Mouse (Mus musculus) kidney, embryonic 14.5 days (tissue): ENCODE measurements around the gene Slc28a1. TPM values are rescaled to one million over a fixed set of nuclear protein-coding genes. Genes with fewer than 3 reads are reported as not detected.
"Not testable (repeated sequence)": the region's sequence is repeated elsewhere in the genome, so short reads cannot be mapped to it uniquely, and the experiment has no call there.

Experiments used
- ATAC-seq: fragments of 200-750 bp; cut with Nextera tagmentation; 2 replicates; pipeline ENCODE4 v1.8.0; 2017; ENCODE audit warnings: moderate number of reproducible peaks, mild to moderate bottlenecking, moderate TSS enrichment, moderate library complexity; ENCODE audit not compliant: low FRiP score, low TSS enrichment
- H3K27ac ChIP-seq: fragments of 300-500 bp; sonication (generic); 2 replicates; pipeline ENCODE4 v1.5.1; 2014; ENCODE audit warnings: low read depth, mild to moderate bottlenecking, low read length, moderate library complexity, mixed read lengths
- H3K27me3 ChIP-seq: fragments of 300-500 bp; sonication (generic); 2 replicates; pipeline ENCODE4 v1.6.1; 2014; ENCODE audit warnings: mild to moderate bottlenecking, low read length; ENCODE audit not compliant: control insufficient read depth, insufficient read depth
- H3K36me3 ChIP-seq: fragments of 300-500 bp; sonication (generic); 2 replicates; pipeline ENCODE4 v1.6.1; 2014; ENCODE audit warnings: low read length, mixed read lengths; ENCODE audit not compliant: control insufficient read depth, insufficient read depth
- H3K4me1 ChIP-seq: fragments of 300-500 bp; sonication (generic); 2 replicates; pipeline ENCODE4 v1.6.1; 2014; ENCODE audit warnings: low read length, mixed read lengths; ENCODE audit not compliant: control insufficient read depth, insufficient read depth
- H3K4me2 ChIP-seq: fragments of 300-500 bp; sonication (generic); replicated peaks from 2 replicates; pipeline ENCODE4 v1.6.1; 2014; ENCODE audit warnings: low read depth, mild to moderate bottlenecking, low read length
- H3K4me3 ChIP-seq: fragments of 300-500 bp; sonication (generic); 2 replicates; pipeline ENCODE4 v1.5.1; 2014; ENCODE audit warnings: mild to moderate bottlenecking, low read length
- H3K9ac ChIP-seq: fragments of 300-500 bp; sonication (generic); 2 replicates; pipeline ENCODE4 v1.6.1; 2014; ENCODE audit warnings: low read depth, mild to moderate bottlenecking, low read length, moderate library complexity
- H3K9me3 ChIP-seq: fragments of 300-500 bp; sonication (generic); 2 replicates; pipeline ENCODE4 v1.6.1; 2016; ENCODE audit warnings: low read length; ENCODE audit not compliant: control insufficient read depth
- WGBS: fragments of 180-500 bp; shearing (Covaris S2); extraction: QIAGEN DNeasy Blood & Tissue Kit; methylation state at CpG from one replicate; pipeline ENCODE4 v1.1.7; 2014; 5-methylcytosine and 5-hydroxymethylcytosine counted together
- polyA plus RNA-seq: library from polyadenylated mRNA; unstranded; fragments of >200 nt; fragmentation: Nextera tagmentation; extraction: Ambion mirVana; gene quantifications from 2 replicates; pipeline ENCODE4 v1.2.1, GENCODE M21; 2014

The Slc28a1 gene
- polyA plus RNA-seq, 1 experiment from 2014 or later, result 0.41 TPM

DNA sequence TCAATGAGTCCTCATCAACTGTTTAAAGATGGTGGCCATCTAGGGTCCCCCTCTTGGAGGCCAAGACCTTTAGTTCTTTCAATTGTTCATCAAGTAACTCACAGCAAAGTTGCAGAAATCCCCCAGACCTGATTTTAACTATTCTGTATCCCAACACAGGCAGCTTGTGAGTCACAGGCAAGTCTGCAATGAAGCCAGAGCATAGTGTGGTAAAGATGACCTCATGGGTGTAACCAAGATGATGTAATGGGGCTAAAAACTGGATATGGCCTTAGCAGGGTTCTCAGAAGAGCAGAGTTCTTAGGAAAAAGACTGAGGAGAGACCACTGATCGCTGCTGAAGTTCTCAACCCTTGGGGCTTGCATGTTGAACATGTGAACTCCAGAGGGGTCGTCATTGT, 69.5 kb downstream of the Slc28a1 start:
- Histone ChIP-seq H3K27ac (no peak overlapping the region), H3K9me3 (no peaks in the 10 kb centered on the region), H3K27me3 (no peaks in the 10 kb centered on the region), H3K9ac (no peak overlapping the region), H3K4me1 (no peaks in the 10 kb centered on the region), H3K4me3 (no peak overlapping the region), H3K4me2 (no peak overlapping the region), H3K36me3 (no peaks in the 10 kb centered on the region)
- no peak for ATAC-seq
- WGBS, result 91% methylated on average over 2 of the region's 2 CpGs

DNA sequence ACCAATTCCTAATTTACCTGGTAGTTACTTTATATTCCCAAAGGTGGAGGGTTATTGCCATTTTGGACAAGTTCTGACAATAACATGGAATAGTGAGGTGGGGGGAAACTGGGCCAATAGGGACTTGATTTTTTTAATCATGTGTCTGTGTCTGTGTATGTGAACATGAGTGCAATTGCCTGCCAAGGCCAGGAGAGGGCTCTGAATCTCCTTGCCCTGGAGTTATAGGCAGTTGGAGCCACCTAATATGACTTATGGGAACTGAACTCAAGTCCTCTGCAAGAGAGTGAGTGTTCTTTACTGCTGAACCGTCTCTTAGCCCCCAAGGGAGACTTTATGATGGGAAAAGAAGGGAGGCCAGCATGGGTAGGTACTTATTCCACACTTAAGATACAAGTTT, 70.1 kb downstream of the Slc28a1 start:
- H3K4me1 ChIP-seq, result no peaks in the 10 kb centered on the region
- 85% methylated on average over 1 of the region's 1 CpGs for WGBS
- H3K27me3 ChIP-seq, result no peaks in the 10 kb centered on the region
- H3K9ac ChIP-seq, result no peak overlapping the region
- no peak for ATAC-seq
- H3K4me3 ChIP-seq, result no peak overlapping the region
- no peak overlapping the region for H3K4me2 ChIP-seq
- H3K36me3 ChIP-seq, result no peaks in the 10 kb centered on the region
- no peaks in the 10 kb centered on the region for H3K9me3 ChIP-seq
- H3K27ac ChIP-seq, result no peak overlapping the region

DNA sequence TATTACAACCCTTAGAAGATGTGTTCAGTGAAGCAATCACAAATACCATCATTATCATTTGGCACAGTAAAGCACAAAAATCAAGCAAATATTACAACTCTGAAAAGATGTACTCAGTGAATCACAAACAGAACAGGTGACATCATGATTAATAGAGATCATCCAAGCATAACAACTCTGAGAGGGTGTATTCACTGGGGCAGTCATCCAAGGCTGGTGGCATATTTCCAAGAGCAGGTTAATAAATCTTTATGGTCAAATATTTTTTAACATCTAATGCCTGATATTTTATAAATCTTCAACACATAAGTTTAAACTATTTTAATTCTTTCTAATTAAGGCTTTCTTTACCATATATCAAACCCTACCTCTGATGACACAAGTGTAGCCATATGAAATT, 71.4 kb downstream of the Slc28a1 start:
- not testable (repeated sequence) for H3K4me3 ChIP-seq, H3K36me3 ChIP-seq, H3K27me3 ChIP-seq, H3K27ac ChIP-seq, H3K4me1 ChIP-seq, ATAC-seq, H3K9me3 ChIP-seq, H3K9ac ChIP-seq, H3K4me2 ChIP-seq

DNA sequence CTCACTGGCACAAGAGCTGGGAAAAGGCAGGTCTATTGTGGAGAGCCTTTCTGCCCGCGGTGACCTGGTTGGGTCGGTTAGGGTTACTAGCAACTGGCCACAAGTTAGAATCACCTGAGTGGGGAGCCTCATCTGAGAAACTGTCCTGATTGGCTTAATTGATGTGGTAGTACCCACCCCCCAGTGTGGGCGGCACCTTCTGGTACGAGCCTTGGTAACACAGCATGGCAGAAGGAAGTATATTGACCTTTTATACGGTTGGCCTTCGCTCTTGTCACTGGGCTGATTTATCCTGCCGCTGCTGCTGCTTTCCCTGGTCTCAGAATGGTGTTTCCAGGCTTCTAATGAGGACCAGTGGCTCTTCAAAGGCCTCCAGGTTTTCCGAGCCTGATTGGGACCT, 74.6 kb downstream of the Slc28a1 start:
- no peaks in the 10 kb centered on the region for H3K9me3 ChIP-seq
- H3K9ac ChIP-seq, result no peak overlapping the region
- no peaks in the 10 kb centered on the region for H3K4me1 ChIP-seq
- H3K4me2 ChIP-seq, result no peak overlapping the region
- WGBS, result 57% methylated on average over 9 of the region's 9 CpGs
- no peaks in the 10 kb centered on the region for H3K36me3 ChIP-seq
- no peaks in the 10 kb centered on the region for H3K27me3 ChIP-seq
- no peak overlapping the region for H3K4me3 ChIP-seq
- ATAC-seq, result no peak
- no peak overlapping the region for H3K27ac ChIP-seq

DNA sequence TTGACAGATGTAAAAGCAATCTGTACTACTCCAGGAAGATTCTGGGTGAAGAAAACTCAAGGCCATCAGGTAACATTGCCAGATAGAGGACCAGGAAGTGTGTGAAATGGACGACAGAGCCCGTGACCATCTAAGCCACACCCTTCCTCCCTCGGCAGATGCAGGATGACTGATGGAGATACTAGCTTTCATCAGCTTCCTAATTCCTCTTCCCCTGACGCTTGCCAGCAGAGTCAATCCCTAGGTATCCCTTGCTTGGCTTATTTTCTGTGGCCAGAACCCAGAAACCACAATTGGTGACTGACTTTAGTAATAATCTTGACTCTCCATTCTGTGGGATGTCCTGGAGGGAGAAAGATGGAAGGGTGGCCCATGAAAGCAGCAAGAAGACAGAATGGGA, 80.9 kb downstream of the Slc28a1 start:
- Histone ChIP-seq H3K36me3 (no peaks in the 10 kb centered on the region), H3K27ac (no peak overlapping the region), H3K9me3 (no peaks in the 10 kb centered on the region), H3K4me3 (no peak overlapping the region), H3K4me1 (peaks cover 10% of the 10 kb centered on the region), H3K4me2 (no peak overlapping the region), H3K9ac (no peak overlapping the region), H3K27me3 (no peaks in the 10 kb centered on the region)
- 66% methylated on average over 4 of the region's 4 CpGs for WGBS
- ATAC-seq, result no peak

DNA sequence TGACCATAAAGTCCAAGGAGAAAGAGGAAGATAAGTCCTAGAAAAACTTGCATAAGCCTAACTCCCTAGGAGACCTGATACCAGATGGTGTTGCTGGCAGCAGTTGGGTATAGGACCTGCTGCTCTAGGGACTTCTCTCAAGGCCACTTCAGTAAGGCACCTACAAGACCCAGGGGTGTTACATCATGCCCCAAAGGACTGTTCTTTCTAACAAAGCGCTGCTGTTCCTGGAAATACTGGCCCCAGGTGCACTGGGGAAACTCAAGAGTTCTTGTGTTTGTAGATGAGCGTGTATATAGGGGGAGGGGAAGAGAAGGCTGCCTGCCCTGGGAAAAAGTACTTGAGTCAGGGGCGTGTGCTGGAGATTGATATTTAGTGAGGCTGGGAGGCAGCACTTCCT, 82.2 kb downstream of the Slc28a1 start:
- H3K9ac ChIP-seq, result no peak overlapping the region
- no peak overlapping the region for H3K4me2 ChIP-seq
- peaks cover 10% of the 10 kb centered on the region for H3K4me1 ChIP-seq
- H3K4me3 ChIP-seq, result no peak overlapping the region
- 62% methylated on average over 3 of the region's 3 CpGs for WGBS
- ATAC-seq, result no peak
- H3K27me3 ChIP-seq, result no peaks in the 10 kb centered on the region
- no peak overlapping the region for H3K27ac ChIP-seq
- H3K9me3 ChIP-seq, result no peaks in the 10 kb centered on the region
- no peaks in the 10 kb centered on the region for H3K36me3 ChIP-seq

DNA sequence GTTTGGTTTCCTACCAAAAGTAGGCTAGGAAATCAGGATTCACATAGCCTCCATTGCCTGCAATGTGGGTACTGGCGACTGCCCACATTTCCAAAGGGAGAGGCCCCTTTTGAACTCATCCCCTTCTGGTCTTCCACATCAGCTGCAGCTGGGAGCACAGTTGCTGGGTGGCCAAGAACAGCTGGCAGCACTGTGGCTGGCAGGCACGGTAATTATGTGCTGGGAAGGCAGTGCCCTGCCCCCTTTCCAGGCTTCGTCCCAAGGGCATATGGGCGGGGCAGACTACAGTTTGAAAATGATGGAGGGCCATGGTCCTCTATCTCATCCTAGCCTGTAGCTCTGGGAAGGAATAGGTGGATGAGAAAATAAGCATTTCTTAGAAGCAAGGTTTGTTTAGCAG, 83.9 kb downstream of the Slc28a1 start:
- ATAC-seq, result peak; percentile 14; the same call in 1 of the 2 replicates
- no peak overlapping the region for H3K4me2 ChIP-seq
- no peak overlapping the region for H3K9ac ChIP-seq
- no peak overlapping the region for H3K4me3 ChIP-seq
- H3K9me3 ChIP-seq, result no peaks in the 10 kb centered on the region
- H3K27me3 ChIP-seq, result no peaks in the 10 kb centered on the region
- H3K4me1 ChIP-seq, result peaks cover 10% of the 10 kb centered on the region
- H3K36me3 ChIP-seq, result no peaks in the 10 kb centered on the region
- WGBS, result 28% methylated on average over 4 of the region's 4 CpGs
- H3K27ac ChIP-seq, result no peak overlapping the region

DNA sequence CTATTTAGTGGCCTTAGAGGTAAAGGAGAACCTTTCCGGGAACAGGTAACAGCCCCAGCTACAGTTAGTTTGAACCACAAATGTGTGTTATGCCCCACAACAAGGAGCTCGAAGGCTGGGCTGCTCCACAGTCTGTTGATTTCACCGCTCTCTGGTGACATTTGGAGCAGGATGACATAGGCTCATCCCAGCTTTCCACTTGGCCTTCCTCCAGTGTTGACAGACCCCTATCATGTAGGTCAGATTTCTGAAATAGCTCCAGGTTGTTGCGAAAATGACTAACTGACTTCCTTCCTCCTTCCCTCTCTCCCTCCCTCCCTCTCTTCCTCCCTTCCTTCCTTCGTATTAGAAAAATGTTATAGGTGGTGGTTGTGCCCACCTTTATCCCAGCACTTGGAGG, 84.5 kb downstream of the Slc28a1 start:
- WGBS, result 39% methylated on average over 5 of the region's 5 CpGs
- H3K27me3 ChIP-seq, result no peaks in the 10 kb centered on the region
- H3K9ac ChIP-seq, result no peak overlapping the region
- no peak overlapping the region for H3K4me3 ChIP-seq
- no peak for ATAC-seq
- no peak overlapping the region for H3K27ac ChIP-seq
- no peaks in the 10 kb centered on the region for H3K9me3 ChIP-seq
- no peaks in the 10 kb centered on the region for H3K36me3 ChIP-seq
- H3K4me2 ChIP-seq, result no peak overlapping the region
- H3K4me1 ChIP-seq, result peaks cover 10% of the 10 kb centered on the region

DNA sequence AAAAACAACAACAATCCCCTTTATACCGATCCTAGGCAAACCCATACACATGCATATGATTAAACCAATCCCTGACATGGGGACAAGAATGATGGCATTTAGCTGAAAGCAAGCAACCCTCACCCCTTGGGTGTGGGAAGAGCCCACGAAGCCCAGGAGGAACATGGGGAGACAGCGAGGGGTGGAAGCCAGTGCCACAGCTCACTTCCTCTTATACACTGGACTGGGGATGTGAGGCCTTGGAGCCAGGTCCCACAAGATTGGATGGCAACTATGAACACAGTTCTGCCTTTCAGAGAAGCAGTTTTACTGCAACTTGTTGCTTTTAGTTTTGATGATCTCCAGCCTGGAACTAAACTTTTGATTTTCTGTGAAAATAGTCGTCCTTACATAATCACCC, 85.2 kb downstream of the Slc28a1 start:
- Histone ChIP-seq H3K36me3 (no peaks in the 10 kb centered on the region), H3K4me2 (no peak overlapping the region), H3K27ac (no peak overlapping the region), H3K27me3 (no peaks in the 10 kb centered on the region), H3K9me3 (no peaks in the 10 kb centered on the region), H3K4me3 (no peak overlapping the region), H3K4me1 (peaks cover 10% of the 10 kb centered on the region), H3K9ac (no peak overlapping the region)
- no peak for ATAC-seq
- WGBS, result 39% methylated on average over 4 of the region's 4 CpGs

DNA sequence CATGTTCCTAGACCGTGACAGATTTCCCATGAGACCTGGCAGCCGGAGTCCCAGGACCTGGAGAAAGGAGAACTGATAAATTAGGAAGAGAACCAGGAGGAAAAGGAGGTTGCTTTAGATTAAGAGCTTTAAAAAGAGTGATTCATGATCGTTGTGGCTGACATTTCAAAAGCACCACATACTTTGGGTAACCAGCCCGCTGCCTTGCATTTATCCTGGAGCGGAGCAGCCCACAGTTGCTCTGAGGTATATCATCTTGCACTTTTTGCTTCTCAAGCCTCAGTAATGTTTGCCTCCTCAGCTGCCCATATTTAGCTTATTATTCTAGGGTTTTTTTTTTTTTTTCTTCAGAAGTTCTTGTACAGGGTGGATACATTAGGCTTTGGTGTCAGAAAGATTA, 87.8 kb downstream of the Slc28a1 start:
- H3K4me1 ChIP-seq, result peaks cover 10% of the 10 kb centered on the region
- no peaks in the 10 kb centered on the region for H3K27me3 ChIP-seq
- no peak for ATAC-seq
- H3K9me3 ChIP-seq, result no peaks in the 10 kb centered on the region
- WGBS, result 16% methylated on average over 5 of the region's 5 CpGs
- H3K36me3 ChIP-seq, result no peaks in the 10 kb centered on the region
- H3K4me3 ChIP-seq, result no peak overlapping the region
- no peak overlapping the region for H3K9ac ChIP-seq
- no peak overlapping the region for H3K27ac ChIP-seq
- H3K4me2 ChIP-seq, result no peak overlapping the region
